Mouse (Mus musculus) cerebellum, adult 2 months (tissue): ENCODE results near the gene Dst. TPM values are rescaled to one million over a fixed set of nuclear protein-coding genes. Genes with fewer than 3 reads are reported as not detected.
A peak's percentile ranks its signal among the peaks of the same experiment; 100 is the strongest.

Experiments
- DNase-seq, 2 experiments: peaks; one replicate each; pipeline ENCODE4 v3.0.0; 2021
- H3K27ac ChIP-seq: fragments of 200-500 bp; 2 replicates; pipeline ENCODE4 v1.5.1; 2012; ENCODE audit warnings: low read length, control low read depth, inconsistent platforms; ENCODE audit not compliant: insufficient read depth
- H3K27me3 ChIP-seq: fragments of 200-500 bp; 2 replicates; pipeline ENCODE4 v1.6.1; 2012; ENCODE audit warnings: inconsistent platforms, mild to moderate bottlenecking, low read length, moderate library complexity; ENCODE audit not compliant: control insufficient read depth, insufficient read depth
- H3K4me1 ChIP-seq: fragments of 200-500 bp; 2 replicates; pipeline ENCODE4 v1.6.1; 2011; ENCODE audit warnings: low read length; ENCODE audit not compliant: control insufficient read depth, insufficient read depth
- H3K4me3 ChIP-seq: fragments of 200-500 bp; replicated peaks from 2 replicates; pipeline ENCODE3; 2011; ENCODE audit warnings: mild to moderate bottlenecking, low read depth, low read length, control low read depth; ENCODE audit not compliant: insufficient read depth
- CTCF ChIP-seq: fragments of 200-500 bp; IDR thresholded peaks from 2 replicates; pipeline ENCODE4 v1.5.1; 2011; ENCODE audit warnings: low read depth, mild to moderate bottlenecking, control low read depth, low read length, moderate library complexity, borderline replicate concordance; ENCODE audit not compliant: insufficient read depth
- POLR2A ChIP-seq: fragments of 200-500 bp; IDR thresholded peaks from 2 replicates; pipeline ENCODE4 v1.6.1; 2011; ENCODE audit warnings: low read length, control low read depth, borderline replicate concordance; ENCODE audit not compliant: insufficient read depth
- WGBS: fragments of 180-500 bp; shearing (Covaris S2); methylation state at CpG from one replicate; pipeline ENCODE4 v1.1.7; 2018; 5-methylcytosine and 5-hydroxymethylcytosine counted together
- polyA plus RNA-seq: library from polyadenylated mRNA; depleted of rRNA; stranded (reverse); fragments of >200 nt; gene quantifications from 2 replicates; pipeline ENCODE4 v1.2.3, GENCODE M21; 2012

Dst gene
- polyA plus RNA-seq, 1 experiment, result 148 TPM

DNA sequence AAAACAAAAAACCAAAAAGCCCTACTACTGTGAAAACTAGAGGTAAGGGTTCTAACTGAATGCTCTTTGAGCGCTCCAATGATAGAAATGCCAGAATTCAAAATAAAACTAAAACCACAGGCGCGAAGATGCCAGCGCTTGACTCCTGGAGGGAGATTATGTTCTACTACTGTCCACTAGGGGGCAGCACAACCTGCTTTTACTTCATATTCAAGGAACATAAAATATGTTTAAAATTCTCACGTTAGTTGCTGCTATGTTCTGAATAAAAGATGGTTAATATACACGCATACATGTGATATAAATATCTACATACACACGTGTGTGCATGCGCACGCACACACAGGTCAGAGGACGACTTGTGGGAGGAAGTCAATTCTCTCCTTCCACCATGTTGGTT, 15.2 kb upstream of the Dst start:
- TF ChIP-seq POLR2A (no peak), CTCF (peak; percentile 53; the same call in 1 of the 2 replicates)
- WGBS, result 70% methylated on average over 10 of the region's 10 CpGs
- H3K4me3 ChIP-seq, result no peak overlapping the region
- H3K27ac ChIP-seq, result no peak overlapping the region
- H3K27me3 ChIP-seq, result no peaks in the 10 kb centered on the region
- H3K4me1 ChIP-seq, result peaks cover 13% of the 10 kb centered on the region
- DNase-seq, result peak; percentile 42 to 50

- Histone ChIP-seq H3K4me3 (no peak overlapping the region), H3K27me3 (no peaks in the 10 kb centered on the region), H3K27ac (peak overlapping the region; percentile 91), H3K4me1 (peaks cover 17% of the 10 kb centered on the region)
- TF ChIP-seq CTCF, result no peak
- TF ChIP-seq POLR2A, result no peak
- DNase-seq, result no peak
- WGBS, result 56% methylated on average over 6 of the region's 6 CpGs
Observed at GRCm38 (mm10) chr1:33896116-33896515, 11.9 kb upstream of the Dst start.

GRCm38 (mm10) chr1:33896666-33897065, 11.4 kb upstream of the Dst start:
- H3K27me3 ChIP-seq, result no peaks in the 10 kb centered on the region
- H3K4me1 ChIP-seq, result peaks cover 17% of the 10 kb centered on the region
- H3K4me3 ChIP-seq, result no peak overlapping the region
- H3K27ac ChIP-seq, result peak overlapping the region; percentile 84; the same call in 1 of the 2 replicates
- TF ChIP-seq POLR2A, result no peak
- no peak for TF ChIP-seq CTCF
- DNase-seq, result peak; percentile 43 to 74
- WGBS, result 16% methylated on average over 4 of the region's 4 CpGs

DNA sequence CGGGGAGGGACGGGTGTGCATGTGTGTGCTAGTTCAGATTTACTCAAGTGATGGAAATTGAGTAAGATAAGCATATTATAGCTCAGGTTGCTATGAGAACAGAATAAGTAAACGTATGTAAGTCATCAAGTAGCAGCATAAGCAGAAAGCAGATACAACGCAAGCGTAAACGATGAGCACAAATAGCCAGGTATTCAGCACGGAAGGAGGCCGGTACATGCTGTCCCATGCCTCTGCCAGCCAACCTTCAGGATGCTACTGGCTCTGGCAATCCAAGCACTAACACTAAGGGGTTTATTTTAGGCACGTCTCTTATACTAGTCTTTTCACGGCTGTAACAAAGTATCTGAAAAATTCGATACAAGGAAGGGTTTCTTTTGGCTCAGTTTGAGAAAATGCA, 10.6 kb upstream of the Dst start:
- Histone ChIP-seq H3K4me3 (no peak overlapping the region), H3K4me1 (peaks cover 17% of the 10 kb centered on the region), H3K27me3 (no peaks in the 10 kb centered on the region), H3K27ac (peak overlapping the region; percentile 76)
- TF ChIP-seq CTCF (no peak), POLR2A (no peak)
- peak; percentile 41 to 63 for DNase-seq
- WGBS, result 29% methylated on average over 11 of the region's 11 CpGs

DNA sequence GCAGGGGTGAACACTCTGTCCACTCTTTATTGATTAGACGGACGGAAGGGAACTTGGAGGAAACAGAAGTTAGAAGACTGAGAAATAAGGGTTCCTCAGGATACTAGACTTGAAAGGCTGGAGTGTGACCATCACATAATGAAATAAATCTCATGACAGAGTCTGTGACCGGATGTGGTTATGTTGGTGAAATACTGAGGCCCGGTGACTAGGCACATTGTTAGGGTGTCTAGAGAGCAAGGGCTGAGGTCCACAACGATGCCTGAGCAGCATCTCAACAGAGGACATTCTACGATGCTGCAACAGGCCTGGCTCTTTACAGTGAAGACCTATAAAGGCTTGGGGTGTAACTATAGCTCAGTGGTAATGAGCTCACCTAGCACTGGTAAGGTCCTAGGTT, 9.7 kb upstream of the Dst start:
- Histone ChIP-seq H3K27me3 (no peaks in the 10 kb centered on the region), H3K27ac (peak overlapping the region; percentile 34; the same call in 1 of the 2 replicates), H3K4me1 (peaks cover 17% of the 10 kb centered on the region), H3K4me3 (no peak overlapping the region)
- peak in 1 of 2 experiments; percentile 16 for DNase-seq
- 92% methylated on average over 6 of the region's 6 CpGs for WGBS
- no peak for TF ChIP-seq CTCF
- TF ChIP-seq POLR2A, result no peak

DNA sequence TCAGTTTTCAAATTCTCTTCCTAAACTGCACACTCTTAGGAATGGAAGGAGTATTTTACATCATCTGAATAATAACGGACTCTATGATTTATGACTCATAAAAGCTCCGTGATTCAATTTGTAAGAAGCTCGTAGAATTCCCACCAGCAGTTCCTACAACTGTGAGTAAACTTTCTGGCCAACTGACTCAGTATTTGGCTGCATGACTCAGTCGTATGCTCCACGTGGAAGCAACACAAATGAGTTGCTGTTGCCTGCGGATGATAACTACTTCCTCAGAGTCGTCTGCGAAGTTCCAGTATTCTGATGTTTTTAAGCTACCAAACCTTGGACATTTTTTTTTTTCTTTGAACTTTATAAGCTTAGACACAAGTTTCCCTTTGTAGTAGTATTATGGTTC, 7.8 kb upstream of the Dst start:
- Histone ChIP-seq H3K27me3 (no peaks in the 10 kb centered on the region), H3K4me1 (peaks cover 21% of the 10 kb centered on the region), H3K4me3 (no peak overlapping the region), H3K27ac (no peak overlapping the region)
- no peak for TF ChIP-seq CTCF
- no peak for TF ChIP-seq POLR2A
- 85% methylated on average over 8 of the region's 8 CpGs for WGBS
- no peak for DNase-seq

- peaks cover 4% of the 10 kb centered on the region; the same call in 1 of the 2 replicates for H3K4me1 ChIP-seq
- H3K27ac ChIP-seq, result no peak overlapping the region
- no peak overlapping the region for H3K4me3 ChIP-seq
- no peak for DNase-seq
- TF ChIP-seq CTCF (no peak), POLR2A (no peak)
- H3K27me3 ChIP-seq, result no peaks in the 10 kb centered on the region
- WGBS, result 55% methylated on average over 9 of the region's 9 CpGs
Observed at GRCm38 (mm10) chr1:33903587-33903986, 4.4 kb upstream of the Dst start.

DNA sequence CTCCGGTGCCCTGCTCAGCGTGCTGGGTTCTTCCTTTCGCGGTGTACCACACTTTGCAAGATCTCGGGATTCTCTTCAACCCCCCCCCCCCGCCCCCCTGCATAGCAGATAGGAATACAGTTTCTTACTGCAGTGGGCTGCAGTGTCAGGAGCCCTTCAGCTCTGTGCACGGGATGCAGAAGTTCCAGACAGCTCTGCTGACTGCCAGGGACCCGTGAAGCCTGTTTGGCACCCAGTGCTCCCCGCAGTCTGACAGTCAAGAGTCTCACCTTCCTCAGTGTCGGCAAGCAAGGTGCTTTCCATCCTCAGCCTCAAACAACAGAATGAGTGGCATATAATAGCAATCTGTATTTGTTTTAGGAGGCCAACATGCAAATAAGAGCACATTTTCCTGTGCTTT, 1.8 kb upstream of the Dst start:
- Histone ChIP-seq H3K27me3 (no peaks in the 10 kb centered on the region), H3K4me1 (peaks cover 8% of the 10 kb centered on the region; the same call in 1 of the 2 replicates), H3K4me3 (peak overlapping the region; percentile 89), H3K27ac (peak overlapping the region; percentile 87)
- 16% methylated on average over 10 of the region's 10 CpGs for WGBS
- TF ChIP-seq CTCF, result no peak
- TF ChIP-seq POLR2A, result no peak
- DNase-seq, result peak; percentile 57 to 61
